ENCODE assay signal across 28 mouse cellular contexts in the genomic region with DNA sequence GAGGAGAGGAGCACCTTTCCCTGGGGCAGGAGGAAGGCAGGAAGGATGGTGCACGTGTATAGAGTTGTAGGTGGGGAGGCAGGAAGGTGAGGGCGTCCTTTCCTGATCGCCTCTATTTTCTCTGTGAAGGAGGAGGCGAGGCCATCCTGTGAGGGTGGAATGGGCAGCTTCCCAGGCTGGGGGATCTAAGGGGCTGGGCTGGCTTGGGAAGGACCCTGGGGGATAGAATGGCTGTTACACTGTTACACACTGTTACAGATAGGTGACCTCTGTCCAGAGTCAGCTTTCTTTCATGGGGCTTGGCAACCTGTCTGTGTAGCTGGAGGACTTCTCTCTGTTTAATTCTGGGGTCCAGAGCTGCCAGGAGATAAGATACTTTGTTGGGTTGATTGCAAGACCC. TPM values are rescaled to one million over a fixed set of nuclear protein-coding genes. Genes with fewer than 3 reads are reported as not detected.
"Had no signal": no experiment of that assay in that cellular context is flagged by ENCODE, and none has a peak within 500 bp of the region (broad histone marks: within the 10 kb centered on the region; RNA-seq: fewer than 3 reads in every experiment).

No protein-coding gene starts in this region.

- ATAC-seq: forebrain, postnatal 0 days; hindbrain, embryonic 16.5 days; inflammation-experienced regulatory T-cells, adult 6 months; intestine, embryonic 15.5 days; intestine, postnatal 0 days; liver, embryonic 12.5 days had no signal

- DNase-seq: forebrain, postnatal 0 days; gastrocnemius, postnatal 10 days; gastrocnemius, postnatal 25 days; heart, adult 2 months; heart, postnatal 10 days; heart, postnatal 4 days; kidney, adult 18-20 months; kidney, adult 9 months; kidney, postnatal 10 days; kidney, postnatal 36 days; layer of hippocampus, adult 9-11 months; layer of hippocampus, postnatal 36 days; left cerebral cortex, postnatal 4 days had no signal

- H3K9me3 ChIP-seq: hindbrain, embryonic 10.5 days; hindbrain, embryonic 12.5 days; intestine, embryonic 15.5 days; kidney, embryonic 15.5 days; limb, embryonic 13.5 days; limb, embryonic 15.5 days; liver, embryonic 12.5 days had no signal

- H3K36me3 ChIP-seq: heart, embryonic 12.5 days; hindbrain, embryonic 10.5 days; hindbrain, embryonic 12.5 days; intestine, embryonic 15.5 days; kidney, embryonic 15.5 days; limb, embryonic 13.5 days; limb, embryonic 15.5 days; liver, embryonic 12.5 days had no signal

- H3K4me1 ChIP-seq: intestine, embryonic 15.5 days; limb, embryonic 15.5 days; liver, embryonic 12.5 days had no signal

- H3K27me3 ChIP-seq: heart, embryonic 12.5 days; hindbrain, embryonic 12.5 days; intestine, embryonic 15.5 days; kidney, embryonic 15.5 days; limb, embryonic 13.5 days; limb, embryonic 15.5 days; liver, embryonic 12.5 days had no signal

- H3K27ac ChIP-seq: heart, adult 2 months; hindbrain, embryonic 10.5 days; hindbrain, embryonic 12.5 days; hindbrain, embryonic 14.5 days; intestine, embryonic 15.5 days; kidney, embryonic 15.5 days; limb, embryonic 13.5 days; limb, embryonic 15.5 days; liver, embryonic 12.5 days had no signal

- H3K4me2 ChIP-seq: heart, embryonic 12.5 days; hindbrain, embryonic 12.5 days; hindbrain, embryonic 14.5 days; intestine, embryonic 15.5 days; kidney, embryonic 15.5 days; limb, embryonic 13.5 days; limb, embryonic 15.5 days; liver, embryonic 12.5 days had no signal

- H3K9ac ChIP-seq: forebrain, postnatal 0 days; heart, embryonic 12.5 days; hindbrain, embryonic 12.5 days; hindbrain, embryonic 14.5 days; intestine, embryonic 15.5 days; kidney, embryonic 15.5 days; limb, embryonic 13.5 days; limb, embryonic 15.5 days; liver, embryonic 12.5 days had no signal

- H3K4me3 ChIP-seq: heart, adult 2 months; heart, embryonic 12.5 days; hindbrain, embryonic 10.5 days; hindbrain, embryonic 12.5 days; intestine, embryonic 15.5 days; kidney, embryonic 15.5 days; limb, embryonic 13.5 days; limb, embryonic 15.5 days; liver, embryonic 12.5 days had no signal

RNA-seq across cellular contexts. Expression of gene Gm525, which starts 57.2 kb away (rescaled TPM):
- polyA plus RNA-seq: heart, embryonic 12.5 days; heart, embryonic 14.5 days; hindbrain, embryonic 10.5 days; hindbrain, embryonic 14.5 days; hindbrain, embryonic 16.5 days; inflammation-experienced regulatory T-cells, adult 6 months; kidney, embryonic 15.5 days; limb, embryonic 11.5 days; liver, adult 2 months; liver, embryonic 12.5 days had no signal
